Mouse (Mus musculus): Measurements from ENCODE around the gene Rasal3. TPM values are rescaled to one million over a fixed set of nuclear protein-coding genes. Genes with fewer than 3 reads are reported as not detected.

The Rasal3 gene
- polyA plus RNA-seq, 1 experiment from 2014 or later: 0.63 TPM

Small RNA genes lying within 50 kb of the gene (microRNA-seq; reads per million reads assigned to microRNA genes)
- gene Gm22201 (ENCODE audit: borderline number of aligned reads): not detected

Other genes starting within 250 kb of the Rasal3 start
- 17.7 and 18.2 TPM in 2 replicates for gene Notch3, start 236.7 kb downstream of the Rasal3 start, polyA plus RNA-seq (2014; fragmentation: Nextera tagmentation; extraction: Ambion mirVana)
- gene Ephx3, start 214.0 kb downstream of the Rasal3 start, polyA plus RNA-seq (2014; fragmentation: Nextera tagmentation; extraction: Ambion mirVana): not detected in 2 replicates
- 81.5 and 85.1 TPM in 2 replicates for gene Brd4, start 118.9 kb downstream of the Rasal3 start, polyA plus RNA-seq (2014; fragmentation: Nextera tagmentation; extraction: Ambion mirVana)
- gene Akap8, start 82.3 kb downstream of the Rasal3 start, polyA plus RNA-seq (2014; fragmentation: Nextera tagmentation; extraction: Ambion mirVana): 53.4 and 53.9 TPM in 2 replicates
- 44.3 and 56.2 TPM in 2 replicates for gene Akap8l, start 53.0 kb downstream of the Rasal3 start, polyA plus RNA-seq (2014; fragmentation: Nextera tagmentation; extraction: Ambion mirVana)
- gene Wiz, start 14.1 kb downstream of the Rasal3 start, polyA plus RNA-seq (2014; fragmentation: Nextera tagmentation; extraction: Ambion mirVana): 27.5 and 31.9 TPM in 2 replicates
- gene Pglyrp2, start 20.6 kb upstream of the Rasal3 start, polyA plus RNA-seq (2014; fragmentation: Nextera tagmentation; extraction: Ambion mirVana): not detected in 2 replicates
- 0.46 and 0.98 TPM in 2 replicates for gene Cyp4f39, start 49.1 kb upstream of the Rasal3 start, polyA plus RNA-seq (2014; fragmentation: Nextera tagmentation; extraction: Ambion mirVana)
- 4.0 and 7.1 TPM in 2 replicates for gene Cyp4f17, start 102.5 kb upstream of the Rasal3 start, polyA plus RNA-seq (2014; fragmentation: Nextera tagmentation; extraction: Ambion mirVana)
- gene Cyp4f16, start 133.0 kb upstream of the Rasal3 start, polyA plus RNA-seq (2014; fragmentation: Nextera tagmentation; extraction: Ambion mirVana): 16.5 and 16.7 TPM in 2 replicates
- not detected in 2 replicates for gene Cyp4f37, start 217.7 kb upstream of the Rasal3 start, polyA plus RNA-seq (2014; fragmentation: Nextera tagmentation; extraction: Ambion mirVana)

Measured in embryonic facial prominence, embryonic 11.5 days (tissue).